Mouse (Mus musculus) hindbrain, embryonic 10.5 days (tissue): ENCODE data around the gene Tnnt3. TPM values are rescaled to one million over a fixed set of nuclear protein-coding genes. Genes with fewer than 3 reads are reported as not detected.

Experiments
- DNase-seq: peaks from one replicate; pipeline ENCODE4 v3.0.0-alpha.2; 2017; ENCODE audit warnings: low spot score
- H3K27ac ChIP-seq: fragments of 300-500 bp; sonication (generic); 2 replicates; pipeline ENCODE4 v1.5.1; 2016; ENCODE audit warnings: mild to moderate bottlenecking, moderate library complexity
- H3K27me3 ChIP-seq: fragments of 300-500 bp; sonication (generic); 2 replicates; pipeline ENCODE4 v1.6.1; 2016; ENCODE audit warnings: mild to moderate bottlenecking; ENCODE audit not compliant: poor library complexity, insufficient read depth, severe bottlenecking
- H3K36me3 ChIP-seq: fragments of 300-500 bp; sonication (generic); 2 replicates; pipeline ENCODE4 v1.6.1; 2016; ENCODE audit warnings: mild to moderate bottlenecking, moderate library complexity
- H3K4me1 ChIP-seq: fragments of 300-500 bp; sonication (generic); replicated peaks from 2 replicates; pipeline ENCODE4 v1.6.1; 2016; ENCODE audit warnings: mild to moderate bottlenecking
- H3K4me3 ChIP-seq: fragments of 300-500 bp; sonication (generic); 2 replicates; pipeline ENCODE4 v1.5.1; 2016; ENCODE audit warnings: mild to moderate bottlenecking, moderate library complexity
- H3K9me3 ChIP-seq: fragments of 300-500 bp; sonication (generic); 2 replicates; pipeline ENCODE4 v1.6.1; 2016; ENCODE audit warnings: mild to moderate bottlenecking, moderate library complexity
- WGBS: fragments of 180-500 bp; shearing (Covaris S2); methylation state at CpG from one replicate; pipeline ENCODE4 v1.1.7; 2016; 5-methylcytosine and 5-hydroxymethylcytosine counted together
- polyA plus RNA-seq: library from polyadenylated mRNA; unstranded; fragments of >200 nt; fragmentation: Nextera tagmentation; extraction: Ambion mirVana; gene quantifications from 2 replicates; pipeline ENCODE4 v1.2.1, GENCODE M21; 2016

The Tnnt3 gene
- polyA plus RNA-seq, 1 experiment from 2014 or later = 1.1 TPM

DNA sequence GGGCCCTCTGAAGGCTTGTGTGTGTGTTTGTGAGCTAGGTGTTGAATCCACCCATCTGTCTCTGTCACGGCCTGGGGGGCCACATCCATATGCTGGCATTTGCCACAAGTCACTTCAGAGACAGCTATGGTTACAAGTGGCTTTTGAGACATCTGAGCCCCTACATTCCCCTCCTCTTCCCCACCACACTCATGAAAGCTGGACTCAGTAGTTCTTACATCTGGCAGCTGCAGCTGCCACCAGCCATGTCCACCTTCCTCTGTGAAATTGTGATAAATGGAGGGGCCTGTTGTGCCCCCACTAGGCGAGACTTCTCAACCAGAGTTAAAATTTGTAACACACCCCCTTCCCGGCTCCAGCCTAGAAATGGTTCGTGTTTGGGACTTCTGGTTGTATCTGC lies 39.7 kb downstream of the Tnnt3 start:
- H3K4me3 ChIP-seq = no peak overlapping the region
- H3K27ac ChIP-seq = peak overlapping the region; percentile 89
- no peaks in the 10 kb centered on the region for H3K27me3 ChIP-seq
- 32% methylated on average over 4 of the region's 4 CpGs for WGBS
- H3K36me3 ChIP-seq = peaks cover 45% of the 10 kb centered on the region
- no peak for DNase-seq
- no peaks in the 10 kb centered on the region for H3K9me3 ChIP-seq
- peaks cover 73% of the 10 kb centered on the region for H3K4me1 ChIP-seq

GRCm38 (mm10) chr7:142538766-142539165 lies 40.1 kb downstream of the Tnnt3 start:
- Histone ChIP-seq H3K9me3 (no peaks in the 10 kb centered on the region), H3K27ac (peak overlapping the region; percentile 89), H3K4me1 (peaks cover 73% of the 10 kb centered on the region), H3K4me3 (no peak overlapping the region), H3K36me3 (peaks cover 47% of the 10 kb centered on the region), H3K27me3 (no peaks in the 10 kb centered on the region)
- DNase-seq = no peak
- 33% methylated on average over 6 of the region's 6 CpGs for WGBS

DNA sequence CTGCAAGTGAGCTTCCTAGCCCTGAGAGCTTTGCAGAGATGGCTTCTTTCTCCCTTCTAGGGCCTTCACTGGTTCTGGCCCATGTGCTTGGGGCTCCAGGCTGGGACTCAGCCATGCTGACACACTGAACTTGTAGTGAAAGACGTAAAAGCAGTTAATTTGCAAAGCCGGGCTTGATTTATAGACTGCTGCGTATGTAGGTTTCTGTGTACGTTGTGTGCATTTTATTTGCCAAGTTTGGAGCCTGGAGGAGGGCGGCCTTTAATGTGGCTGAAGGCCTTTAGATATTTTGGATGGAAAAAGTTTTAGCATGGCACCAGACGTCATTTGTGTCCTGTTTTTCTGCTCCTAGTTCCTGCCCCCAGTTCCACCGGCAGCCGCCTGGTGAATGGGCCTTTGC lies 41.2 kb downstream of the Tnnt3 start:
- Histone ChIP-seq H3K4me3 (no peak overlapping the region), H3K27me3 (no peaks in the 10 kb centered on the region), H3K36me3 (peaks cover 52% of the 10 kb centered on the region), H3K9me3 (no peaks in the 10 kb centered on the region), H3K4me1 (peaks cover 66% of the 10 kb centered on the region), H3K27ac (peak overlapping the region; percentile 89)
- DNase-seq = no peak
- WGBS = 61% methylated on average over 8 of the region's 8 CpGs

DNA sequence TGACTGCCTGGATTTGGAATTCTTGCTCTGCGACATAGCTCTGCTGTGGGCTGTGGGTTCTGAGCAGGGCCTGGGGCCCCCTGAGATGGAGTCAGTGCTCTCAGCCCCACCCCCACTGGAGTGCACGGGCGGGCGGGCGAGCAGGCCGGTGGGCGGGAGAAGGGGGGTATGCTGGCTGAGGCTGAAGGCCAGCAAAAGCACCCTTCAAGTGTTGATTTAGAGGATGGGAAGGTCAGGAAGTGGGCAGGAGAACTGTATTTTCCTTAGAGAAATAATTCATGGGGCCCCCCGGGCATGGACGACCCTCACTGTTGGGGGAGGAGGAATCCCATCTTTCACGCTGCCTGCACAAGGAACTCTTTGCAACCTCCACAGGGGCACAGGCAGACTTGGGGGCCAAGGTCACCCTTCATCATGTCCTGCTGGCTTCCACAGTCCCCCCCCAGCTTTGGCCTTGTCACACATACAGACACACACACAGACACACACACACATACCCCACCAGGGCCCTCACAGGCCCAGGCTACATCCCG lies 44.2 kb downstream of the Tnnt3 start:
- Histone ChIP-seq H3K4me1 (peaks cover 71% of the 10 kb centered on the region), H3K36me3 (peaks cover 37% of the 10 kb centered on the region), H3K9me3 (no peaks in the 10 kb centered on the region), H3K27ac (peak overlapping the region; percentile 77), H3K27me3 (no peaks in the 10 kb centered on the region), H3K4me3 (no peak overlapping the region)
- no peak for DNase-seq
- 34% methylated on average over 11 of the region's 11 CpGs for WGBS

DNA sequence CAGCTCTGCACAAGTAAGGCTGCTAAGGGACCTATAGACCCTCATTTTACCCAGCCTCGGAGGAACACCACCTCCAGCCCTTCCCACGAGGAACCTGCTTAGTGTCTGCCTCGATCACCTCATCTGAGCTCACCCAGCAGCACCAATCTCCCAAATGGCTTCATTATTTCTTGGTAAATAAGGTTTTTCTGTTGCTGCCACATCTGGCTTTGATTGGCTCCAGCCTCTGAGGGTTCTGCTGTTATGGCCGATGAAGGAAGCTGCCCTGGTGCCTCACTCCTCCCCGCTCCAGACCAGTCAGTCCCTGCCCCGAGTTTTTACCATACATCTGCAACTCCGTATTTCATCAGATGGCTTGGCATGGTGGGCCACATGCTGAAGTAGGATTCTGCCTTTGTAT lies 47.3 kb downstream of the Tnnt3 start:
- Histone ChIP-seq H3K4me1 (peaks cover 60% of the 10 kb centered on the region), H3K9me3 (no peaks in the 10 kb centered on the region), H3K36me3 (peaks cover 21% of the 10 kb centered on the region), H3K4me3 (no peak overlapping the region), H3K27me3 (no peaks in the 10 kb centered on the region), H3K27ac (peak overlapping the region; percentile 50)
- DNase-seq = no peak
- WGBS = 74% methylated on average over 7 of the region's 7 CpGs

GRCm38 (mm10) chr7:142547874-142548273 lies 49.2 kb downstream of the Tnnt3 start:
- Histone ChIP-seq H3K27me3 (no peaks in the 10 kb centered on the region), H3K36me3 (peaks cover 14% of the 10 kb centered on the region; the same call in 1 of the 2 replicates), H3K27ac (peak overlapping the region; percentile 70), H3K4me1 (peaks cover 57% of the 10 kb centered on the region), H3K9me3 (no peaks in the 10 kb centered on the region), H3K4me3 (no peak overlapping the region)
- DNase-seq = no peak
- WGBS = 44% methylated on average over 2 of the region's 2 CpGs

GRCm38 (mm10) chr7:142548706-142549105 lies 50.1 kb downstream of the Tnnt3 start:
- Histone ChIP-seq H3K4me3 (no peak overlapping the region), H3K27me3 (no peaks in the 10 kb centered on the region), H3K4me1 (peaks cover 56% of the 10 kb centered on the region), H3K27ac (peak overlapping the region; percentile 70), H3K36me3 (peaks cover 12% of the 10 kb centered on the region; the same call in 1 of the 2 replicates), H3K9me3 (no peaks in the 10 kb centered on the region)
- DNase-seq = no peak
- 16% methylated on average over 6 of the region's 6 CpGs for WGBS

DNA sequence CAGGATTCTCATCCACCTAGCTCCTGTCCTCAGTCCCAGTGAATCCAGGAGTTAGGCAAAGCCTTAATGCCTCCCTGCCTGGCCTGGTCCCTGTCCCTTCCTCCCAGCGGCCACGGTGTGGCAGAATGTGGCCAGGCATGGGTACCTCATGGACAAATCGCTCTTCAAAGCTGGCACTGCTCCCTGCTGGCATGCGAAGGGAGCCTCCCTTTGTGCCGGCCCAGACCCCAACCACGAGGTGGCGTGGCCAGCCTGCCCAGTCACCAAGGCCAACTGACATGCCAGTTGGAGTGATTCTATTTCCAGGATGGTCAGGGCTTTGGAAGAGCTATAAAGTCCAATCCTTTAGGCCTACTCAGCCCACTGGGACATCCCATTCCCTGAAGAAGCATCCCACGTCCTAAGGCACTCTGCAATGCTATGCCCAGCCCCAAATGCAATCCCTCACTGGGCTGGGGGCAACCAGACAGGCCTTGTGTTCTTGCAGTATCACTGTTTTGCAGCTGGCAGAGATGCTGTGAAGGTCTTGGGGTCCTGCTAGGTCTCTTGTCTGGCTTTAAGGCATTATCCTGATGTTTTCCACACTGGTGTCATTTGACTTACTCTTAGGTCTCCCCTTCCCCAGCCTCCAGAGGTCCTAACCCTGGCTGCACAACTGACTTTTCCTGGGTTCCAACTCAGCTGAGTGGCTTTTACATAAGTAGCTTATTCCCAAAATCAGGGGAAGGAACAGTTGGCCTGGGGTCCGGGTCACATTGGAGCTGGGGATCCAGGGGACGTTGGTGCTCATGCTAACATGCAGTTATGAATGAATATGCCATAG lies 51.5 kb downstream of the Tnnt3 start:
- no peak overlapping the region for H3K4me3 ChIP-seq
- H3K27ac ChIP-seq = peak overlapping the region; percentile 31; the same call in 1 of the 2 replicates
- peaks cover 6% of the 10 kb centered on the region; the same call in 1 of the 2 replicates for H3K36me3 ChIP-seq
- no peaks in the 10 kb centered on the region for H3K27me3 ChIP-seq
- no peaks in the 10 kb centered on the region for H3K9me3 ChIP-seq
- DNase-seq = no peak
- peaks cover 67% of the 10 kb centered on the region for H3K4me1 ChIP-seq
- 87% methylated on average over 10 of the region's 10 CpGs for WGBS

GRCm38 (mm10) chr7:142550935-142551373 lies 52.3 kb downstream of the Tnnt3 start:
- no peaks in the 10 kb centered on the region for H3K36me3 ChIP-seq
- H3K9me3 ChIP-seq = no peaks in the 10 kb centered on the region
- 78% methylated on average over 14 of the region's 14 CpGs for WGBS
- no peaks in the 10 kb centered on the region for H3K27me3 ChIP-seq
- peaks cover 66% of the 10 kb centered on the region for H3K4me1 ChIP-seq
- H3K4me3 ChIP-seq = no peak overlapping the region
- H3K27ac ChIP-seq = peak overlapping the region; percentile 13
- no peak for DNase-seq

GRCm38 (mm10) chr7:142551691-142552090 lies 53.1 kb downstream of the Tnnt3 start:
- no peak for DNase-seq
- Histone ChIP-seq H3K36me3 (no peaks in the 10 kb centered on the region), H3K27ac (peak overlapping the region; percentile 84; the same call in 1 of the 2 replicates), H3K27me3 (no peaks in the 10 kb centered on the region), H3K4me1 (peaks cover 60% of the 10 kb centered on the region), H3K4me3 (no peak overlapping the region), H3K9me3 (no peaks in the 10 kb centered on the region)
- 94% methylated on average over 5 of the region's 5 CpGs for WGBS

GRCm38 (mm10) chr7:142552591-142553416 lies 54.2 kb downstream of the Tnnt3 start:
- Histone ChIP-seq H3K27me3 (no peaks in the 10 kb centered on the region), H3K36me3 (no peaks in the 10 kb centered on the region), H3K27ac (peak overlapping the region; percentile 84), H3K9me3 (no peaks in the 10 kb centered on the region), H3K4me1 (peaks cover 66% of the 10 kb centered on the region), H3K4me3 (no peak overlapping the region)
- peak; percentile 56 for DNase-seq
- WGBS = 53% methylated on average over 13 of the region's 13 CpGs

DNA sequence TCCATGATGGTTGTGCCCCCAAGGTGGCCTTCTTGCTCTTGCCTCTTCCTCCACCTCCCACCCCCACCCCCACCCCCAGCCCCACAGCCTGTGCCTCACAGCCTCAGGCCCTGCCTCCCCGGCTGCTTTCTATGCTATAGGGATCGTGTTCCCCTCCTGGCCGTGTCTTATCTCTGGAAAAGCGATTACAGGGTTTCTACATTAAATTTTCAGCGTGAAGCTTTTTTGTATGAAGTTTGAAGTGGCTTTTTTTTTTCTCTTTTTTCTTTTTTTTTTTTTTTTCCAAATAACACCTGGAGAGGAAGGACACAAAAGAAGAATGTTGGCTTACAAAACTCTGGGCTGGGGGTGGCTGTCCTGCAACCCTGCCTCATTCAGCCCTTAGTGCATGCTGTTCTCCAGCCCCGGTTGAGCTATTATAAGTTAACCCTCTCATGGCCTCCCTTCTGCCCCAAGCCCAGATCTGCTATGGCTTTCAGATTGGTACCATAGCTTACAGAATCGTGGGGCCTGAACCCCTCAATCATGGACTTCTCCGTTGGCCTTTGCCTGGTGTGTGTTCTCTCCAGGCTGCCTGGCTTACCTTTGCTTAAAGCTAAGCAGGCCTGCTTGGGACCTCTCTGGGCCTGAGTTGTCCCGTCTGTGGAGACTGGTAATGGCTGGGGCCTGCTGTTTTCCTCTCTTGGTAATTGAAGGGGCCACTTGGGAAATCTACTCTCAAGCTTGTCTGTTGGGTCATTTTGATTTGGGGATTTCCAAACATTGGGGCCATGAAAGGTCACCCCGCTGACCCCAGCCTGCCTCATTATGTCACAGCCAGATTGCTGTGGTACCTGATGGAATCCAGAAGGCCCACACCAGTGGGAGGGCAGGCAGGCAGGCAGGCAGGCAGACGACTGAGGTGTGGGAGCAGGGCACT lies 55.0 kb downstream of the Tnnt3 start:
- peak overlapping the region; percentile 84 for H3K27ac ChIP-seq
- H3K27me3 ChIP-seq = peaks cover 4% of the 10 kb centered on the region; the same call in 1 of the 2 replicates
- no peaks in the 10 kb centered on the region for H3K9me3 ChIP-seq
- H3K4me1 ChIP-seq = peaks cover 66% of the 10 kb centered on the region
- DNase-seq = no peak
- H3K4me3 ChIP-seq = no peak overlapping the region
- WGBS = 41% methylated on average over 11 of the region's 11 CpGs
- no peaks in the 10 kb centered on the region for H3K36me3 ChIP-seq
